Mouse (Mus musculus) CH12.LX (cell line): Measurements from ENCODE around the gene Zfp280d. TPM values are rescaled to one million over a fixed set of nuclear protein-coding genes. Genes with fewer than 3 reads are reported as not detected.

Experiments used
- DNase-seq: peaks from one replicate; pipeline ENCODE4 v3.0.0-alpha.2; 2013; ENCODE audit errors: extremely low read depth
- H3K27ac ChIP-seq: 2 replicates; pipeline ENCODE4 v1.5.1; 2012; ENCODE audit warnings: low read depth, mild to moderate bottlenecking, control low read depth, moderate library complexity; ENCODE audit not compliant: insufficient read depth
- H3K27me3 ChIP-seq: replicated peaks from 2 replicates; pipeline ENCODE3; 2012; ENCODE audit warnings: inconsistent platforms
- H3K36me3 ChIP-seq, 2 experiments: replicated peaks in 1 of 2; 2 replicates each; pipeline versions ENCODE3 to v1.6.1; 2012; ENCODE audit warnings: inconsistent platforms in 1 of 2, low read length in 1 of 2, mild to moderate bottlenecking in 1 of 2, mixed read lengths in 1 of 2, moderate library complexity in 1 of 2; ENCODE audit not compliant: control insufficient read depth in 1 of 2, insufficient read depth in 1 of 2
- H3K4me1 ChIP-seq, 2 experiments: 2 replicates each; pipeline ENCODE4 v1.6.1; 2012; ENCODE audit warnings: inconsistent platforms in 1 of 2, moderate library complexity in 1 of 2; ENCODE audit not compliant: insufficient read depth in 2 of 2, control insufficient read depth in 1 of 2
- H3K4me2 ChIP-seq: 2 replicates; pipeline ENCODE4 v1.6.1; 2012; ENCODE audit warnings: low read depth, mild to moderate bottlenecking, control low read depth; ENCODE audit not compliant: poor library complexity, insufficient read depth, severe bottlenecking
- H3K4me3 ChIP-seq, 3 experiments: fragments of 150-350 bp in 1 of 3; sonication (generic) in 1 of 3; replicated peaks in 1 of 3; 2 replicates each; pipeline versions ENCODE3 to v1.5.1; 2011 to 2012; ENCODE audit warnings: low read depth in 2 of 3, low read length in 2 of 3, mild to moderate bottlenecking in 2 of 3, moderate library complexity in 2 of 3, control low read depth in 1 of 3, improper control_type of control experiment in 1 of 3, inconsistent platforms in 1 of 3, mixed read lengths in 1 of 3; ENCODE audit not compliant: poor library complexity in 1 of 3
- H3K79me2 ChIP-seq: replicated peaks from 2 replicates; pipeline ENCODE4 v1.6.1; 2012; ENCODE audit warnings: mild to moderate bottlenecking, moderate library complexity; ENCODE audit not compliant: control insufficient read depth, poor library complexity, insufficient read depth, severe bottlenecking; ENCODE audit errors: extremely low read depth
- H3K9ac ChIP-seq: 2 replicates; pipeline ENCODE4 v1.6.1; 2012; ENCODE audit warnings: low read depth, mild to moderate bottlenecking, control low read depth, moderate library complexity; ENCODE audit not compliant: insufficient read depth
- H3K9me3 ChIP-seq: replicated peaks from 2 replicates; pipeline ENCODE3; 2012; ENCODE audit warnings: low read length, inconsistent platforms, mixed read lengths
- BHLHE40 ChIP-seq: IDR thresholded peaks from 2 replicates; pipeline ENCODE4 v1.6.1; 2011; ENCODE audit warnings: mild to moderate bottlenecking, low read depth, low read length, improper control_type of control experiment
- CHD1 ChIP-seq: IDR thresholded peaks from 2 replicates; pipeline ENCODE4 v1.6.1; 2012; ENCODE audit warnings: low read depth, low read length, improper control_type of control experiment, inconsistent platforms
- CHD2 ChIP-seq: IDR thresholded peaks from 2 replicates; pipeline ENCODE4 v1.6.1; 2011; ENCODE audit warnings: low read length, improper control_type of control experiment
- CTCF ChIP-seq, 2 experiments: IDR thresholded peaks in 1 of 2; conservative IDR thresholded peaks in 1 of 2; 2 replicates each; pipeline ENCODE4 v1.5.1; 2011 to 2012; ENCODE audit warnings: low read depth in 2 of 2, low read length in 2 of 2, improper control_type of control experiment in 1 of 2, inconsistent platforms in 1 of 2, mild to moderate bottlenecking in 1 of 2, moderate library complexity in 1 of 2
- E2F4 ChIP-seq: IDR thresholded peaks from 2 replicates; pipeline ENCODE4 v1.6.1; 2011; ENCODE audit warnings: low read depth, low read length, improper control_type of control experiment; ENCODE audit not compliant: insufficient replicate concordance
- EP300 ChIP-seq: IDR thresholded peaks from 2 replicates; pipeline ENCODE4 v1.6.1; 2011; ENCODE audit warnings: low read length, improper control_type of control experiment
- ETS1 ChIP-seq: conservative IDR thresholded peaks from 2 replicates; pipeline ENCODE4 v1.6.1; 2012; ENCODE audit warnings: low read depth, mild to moderate bottlenecking, inconsistent platforms, low read length, improper control_type of control experiment, moderate library complexity
- IRF4 ChIP-seq: IDR thresholded peaks from 2 replicates; pipeline ENCODE4 v1.6.1; 2014; ENCODE audit warnings: low read depth, mild to moderate bottlenecking, inconsistent platforms, low read length, improper control_type of control experiment
- KAT2A ChIP-seq: IDR thresholded peaks from 2 replicates; pipeline ENCODE4 v1.6.1; 2012; ENCODE audit warnings: low read length, improper control_type of control experiment, inconsistent platforms; ENCODE audit not compliant: insufficient replicate concordance
- MAFK ChIP-seq: IDR thresholded peaks from 2 replicates; pipeline ENCODE4 v1.6.1; 2011; ENCODE audit warnings: low read length, improper control_type of control experiment; ENCODE audit not compliant: insufficient replicate concordance
- MAX ChIP-seq: IDR thresholded peaks from 2 replicates; pipeline ENCODE4 v1.6.1; 2011; ENCODE audit warnings: low read length, improper control_type of control experiment
- MEF2A ChIP-seq: IDR thresholded peaks from 2 replicates; pipeline ENCODE4 v1.6.1; 2014; ENCODE audit warnings: low read depth, mild to moderate bottlenecking, inconsistent platforms, low read length, improper control_type of control experiment, borderline replicate concordance
- MXI1 ChIP-seq: IDR thresholded peaks from 2 replicates; pipeline ENCODE4 v1.6.1; 2011; ENCODE audit warnings: mild to moderate bottlenecking, low read depth, low read length, improper control_type of control experiment
- MYC ChIP-seq: IDR thresholded peaks from 2 replicates; pipeline ENCODE4 v1.6.1; 2011; ENCODE audit warnings: low read depth, mild to moderate bottlenecking, improper control_type of control experiment, low read length
- NRF1 ChIP-seq: IDR thresholded peaks from 2 replicates; pipeline ENCODE4 v1.6.1; 2014; ENCODE audit warnings: low read depth, mild to moderate bottlenecking, inconsistent platforms, low read length, improper control_type of control experiment, moderate library complexity
- POLR2AphosphoS2 ChIP-seq: IDR thresholded peaks from 2 replicates; pipeline ENCODE4 v1.6.1; 2011; ENCODE audit warnings: low read depth, low read length, improper control_type of control experiment
- RAD21 ChIP-seq: IDR thresholded peaks from 2 replicates; pipeline ENCODE4 v1.6.1; 2011; ENCODE audit warnings: low read depth, mild to moderate bottlenecking, low read length, improper control_type of control experiment, moderate library complexity
- RCOR1 ChIP-seq: conservative IDR thresholded peaks from 2 replicates; pipeline ENCODE4 v1.6.1; 2012; ENCODE audit warnings: low read depth, mild to moderate bottlenecking, inconsistent platforms, low read length, improper control_type of control experiment
- SMC3 ChIP-seq: IDR thresholded peaks from 2 replicates; pipeline ENCODE4 v1.6.1; 2011; ENCODE audit warnings: low read depth, low read length, improper control_type of control experiment
- TCF12 ChIP-seq: IDR thresholded peaks from 2 replicates; pipeline ENCODE4 v1.6.1; 2014; ENCODE audit warnings: low read depth, mild to moderate bottlenecking, inconsistent platforms, low read length, improper control_type of control experiment
- UBTF ChIP-seq: IDR thresholded peaks from 2 replicates; pipeline ENCODE4 v1.6.1; 2012; ENCODE audit warnings: low read depth, mild to moderate bottlenecking, inconsistent platforms, low read length, improper control_type of control experiment, moderate library complexity
- USF1 ChIP-seq: IDR thresholded peaks from 2 replicates; pipeline ENCODE4 v1.6.1; 2014; ENCODE audit warnings: low read depth, mild to moderate bottlenecking, inconsistent platforms, low read length, improper control_type of control experiment
- USF2 ChIP-seq: conservative IDR thresholded peaks from 2 replicates; pipeline ENCODE4 v1.6.1; 2011; ENCODE audit warnings: low read depth, low read length, improper control_type of control experiment
- ZNF384 ChIP-seq: IDR thresholded peaks from 2 replicates; pipeline ENCODE4 v1.6.1; 2012; ENCODE audit warnings: low read depth, low read length, improper control_type of control experiment, inconsistent platforms
- dilution Hi-C: fragments of 300-500 bp; cut with MboI; formaldehyde crosslinking; loops from 2 replicates; pipeline ENCODE4 v1.14.3; 2020; ENCODE audit warnings: low sequenced_read_pairs; ENCODE audit not compliant: extremely low pct_unique_long_range_greater_than_20kb, extremely low pct_ligation_motif_present
- in situ Hi-C: fragments of 300-500 bp; cut with MboI; formaldehyde crosslinking; loops from 3 replicates; pipeline ENCODE4 v1.14.3; 2019; ENCODE audit warnings: low sequenced_read_pairs, low pct_ligation_motif_present, low pct_unique_long_range_greater_than_20kb, mixed read lengths
- polyA plus RNA-seq: library from polyadenylated mRNA; unstranded; fragments of >175 nt; gene quantifications from 2 replicates; pipeline ENCODE4 v1.2.1, GENCODE M21; 2012; ENCODE audit warnings: low read depth; ENCODE audit not compliant: insufficient read length
- total RNA-seq, 2 experiments: library from RNA; depleted of rRNA; stranded (reverse); fragments of 300-350 nt in 1 of 2; fragments of >200 nt in 1 of 2; gene quantifications; 2 replicates each; pipeline ENCODE4 v1.2.3; 2012 to 2014

The Zfp280d gene
- total and polyA plus RNA-seq, 3 experiments, result 22.3 to 35.8 (median 26.0) TPM

DNA sequence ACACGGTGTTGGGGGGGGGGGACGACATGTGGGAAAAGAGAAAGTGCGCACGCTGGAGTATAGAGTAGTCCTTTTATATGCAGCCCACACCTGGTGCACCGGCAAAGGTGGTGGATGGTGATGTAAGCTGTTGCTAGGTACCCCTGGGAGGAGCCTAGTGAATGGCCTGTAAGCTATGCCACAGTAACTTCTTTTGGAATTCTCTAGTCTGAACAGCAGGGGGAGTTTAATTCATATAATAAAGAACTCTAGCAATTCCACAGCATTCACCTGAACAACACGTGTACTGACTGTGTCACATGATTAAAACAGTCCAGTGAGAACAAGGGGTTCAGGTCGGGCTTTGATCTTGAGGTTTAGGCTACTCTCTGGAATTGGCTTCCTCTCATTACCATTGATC, 14.3 kb upstream of the Zfp280d start:
- no peak overlapping the region for H3K27ac ChIP-seq
- peaks cover 0 to 15% of the 10 kb centered on the region in 2 experiments; a peak in 2 of 4 replicates for H3K4me1 ChIP-seq
- H3K9ac ChIP-seq, result no peak overlapping the region
- in situ Hi-C loops, result no loop called here
- no peak overlapping the region for H3K4me2 ChIP-seq
- dilution Hi-C loops, result no loop called here
- no peaks in the 10 kb centered on the region for H3K36me3 ChIP-seq
- peak; percentile 47; the same call in 1 of the 2 replicates for TF ChIP-seq BHLHE40
- peak; percentile 49; the same call in 1 of the 2 replicates for TF ChIP-seq MAX
- TF ChIP-seq SMC3, result peak; percentile 42
- no peak for TF ChIP-seq NRF1
- no peak for TF ChIP-seq MXI1
- no peak for TF ChIP-seq MEF2A
- peak; percentile 27 for TF ChIP-seq RAD21
- 0 out of 2 replicates have a peak, but pooled peaks have one; percentile 20 for TF ChIP-seq USF2
- 0 out of 2 replicates have a peak, but pooled peaks have one; percentile 17 for TF ChIP-seq MYC
- TF ChIP-seq MAFK, result no peak
- no peak for TF ChIP-seq TCF12
- TF ChIP-seq KAT2A, result no peak
- peak in 1 of 2 experiments; percentile 49; a peak in 2 of 4 replicates for TF ChIP-seq CTCF (conservative IDR thresholded peaks at IDR 0.05 in 1 of 2, IDR thresholded peaks at IDR 0.05 in 1 of 2; ENCODE audit: low read depth in 2 of 2, low read length in 2 of 2)
- peak; percentile 4; the same call in 1 of the 2 replicates for TF ChIP-seq USF1
- TF ChIP-seq, all 38 proteins: peak for 8
- DNase-seq, result no peak
- Histone ChIP-seq H3K4me3 (no peak overlapping the region), H3K9me3 (peaks cover 2% of the 10 kb centered on the region), H3K27me3 (no peaks in the 10 kb centered on the region), H3K79me2 (no peaks in the 10 kb centered on the region)

DNA sequence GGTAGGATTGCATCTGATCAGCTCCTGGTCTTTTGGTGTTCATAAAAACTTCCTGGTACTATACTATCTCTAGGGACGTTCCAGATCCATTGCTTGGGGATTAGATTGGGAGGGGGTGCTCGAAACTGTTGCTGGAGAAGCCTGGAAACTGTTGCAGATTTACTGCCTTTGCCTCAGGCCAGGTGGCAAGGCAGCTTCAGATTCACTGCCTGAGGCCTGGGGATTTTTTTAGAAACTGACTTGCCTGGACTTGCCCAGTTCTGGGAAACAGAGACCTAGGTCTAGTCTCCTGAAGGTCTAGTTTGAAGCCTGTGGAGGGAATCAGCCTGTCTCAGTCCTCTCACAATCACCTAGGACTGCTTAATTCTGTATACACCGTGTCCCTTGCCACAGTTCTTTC, 9.8 kb upstream of the Zfp280d start:
- no peaks in the 10 kb centered on the region for H3K27me3 ChIP-seq
- peak; percentile 65 for DNase-seq
- dilution Hi-C loops (no loop called here), in situ Hi-C loops (no loop called here)
- H3K4me3 ChIP-seq, result no peak overlapping the region
- no peak overlapping the region for H3K4me2 ChIP-seq
- H3K4me1 ChIP-seq, result peaks cover 0 to 19% of the 10 kb centered on the region in 2 experiments; a peak in 2 of 4 replicates
- no peak for TF ChIP-seq RAD21
- TF ChIP-seq MEF2A, result peak; percentile 92
- 0 out of 2 replicates have a peak, but pooled peaks have one; percentile 29 for TF ChIP-seq MYC
- TF ChIP-seq CHD2, result 0 out of 2 replicates have a peak, but pooled peaks have one; percentile 38
- TF ChIP-seq MXI1, result no peak
- TF ChIP-seq MAX, result 0 out of 2 replicates have a peak, but pooled peaks have one; percentile 33
- no peak for TF ChIP-seq POLR2AphosphoS2
- no peak for TF ChIP-seq E2F4
- TF ChIP-seq NRF1, result no peak
- TF ChIP-seq EP300, result peak; percentile 82
- TF ChIP-seq TCF12, result peak; percentile 68
- peak; percentile 97 for TF ChIP-seq CHD1
- TF ChIP-seq BHLHE40, result 0 out of 2 replicates have a peak, but pooled peaks have one; percentile 20
- peak; percentile 59 for TF ChIP-seq ZNF384
- TF ChIP-seq ETS1, result peak; percentile 24; the same call in 1 of the 2 replicates
- TF ChIP-seq RCOR1, result peak; percentile 95
- no peak for TF ChIP-seq SMC3
- TF ChIP-seq USF2, result no peak
- TF ChIP-seq IRF4, result peak; percentile 60
- no peak for TF ChIP-seq UBTF
- no peaks in the 10 kb centered on the region for H3K36me3 ChIP-seq
- H3K27ac ChIP-seq, result no peak overlapping the region
- H3K9me3 ChIP-seq, result no peaks in the 10 kb centered on the region
- no peak overlapping the region for H3K9ac ChIP-seq
- H3K79me2 ChIP-seq, result no peaks in the 10 kb centered on the region
